Mouse (Mus musculus) urinary bladder, adult 18-20 months (tissue): Measurements from ENCODE around the gene Kansl1.

Source experiments
- DNase-seq, 2 experiments: peaks; one replicate each; pipeline ENCODE4 v3.0.0; 2022; ENCODE audit warnings: low spot score in 2 of 2, mixed read lengths in 2 of 2

Gene Kansl1

GRCm38 (mm10) chr11:104309377-104310225, 159.1 kb downstream of the Kansl1 start:
- DNase-seq = no peak

GRCm38 (mm10) chr11:104307136-104307535, 161.5 kb downstream of the Kansl1 start:
- DNase-seq = no peak

GRCm38 (mm10) chr11:104306483-104306882, 162.2 kb downstream of the Kansl1 start:
- DNase-seq = no peak

GRCm38 (mm10) chr11:104305711-104306110, 162.9 kb downstream of the Kansl1 start:
- no peak for DNase-seq

- no peak for DNase-seq
Measured at GRCm38 (mm10) chr11:104303088-104303960, 165.3 kb downstream of the Kansl1 start.

GRCm38 (mm10) chr11:104302628-104303027, 166.0 kb downstream of the Kansl1 start:
- DNase-seq = no peak

GRCm38 (mm10) chr11:104297671-104298070, 171.0 kb downstream of the Kansl1 start:
- no peak for DNase-seq

- DNase-seq = no peak
Measured at GRCm38 (mm10) chr11:104295656-104296055, 173.0 kb downstream of the Kansl1 start.

- DNase-seq = no peak
Measured at GRCm38 (mm10) chr11:104295145-104295544, 173.5 kb downstream of the Kansl1 start.

- DNase-seq = no peak
Measured at GRCm38 (mm10) chr11:104293241-104293640, 175.4 kb downstream of the Kansl1 start.

- no peak for DNase-seq
Measured at GRCm38 (mm10) chr11:104292443-104293220, 176.0 kb downstream of the Kansl1 start.

- peak in 1 of 2 experiments; percentile 49 for DNase-seq
Measured at GRCm38 (mm10) chr11:104289199-104290031, 179.2 kb downstream of the Kansl1 start.

GRCm38 (mm10) chr11:104288835-104289198, 179.8 kb downstream of the Kansl1 start:
- no peak for DNase-seq

- DNase-seq = no peak
Measured at GRCm38 (mm10) chr11:104287113-104287512, 181.5 kb downstream of the Kansl1 start.
